Mouse (Mus musculus) lung, embryonic 15.5 days (tissue): Measurements from ENCODE around the gene Pold1. TPM values are rescaled to one million over a fixed set of nuclear protein-coding genes. Genes with fewer than 3 reads are reported as not detected.

Experiments
- ATAC-seq: fragments of 200-750 bp; cut with Nextera tagmentation; 2 replicates; pipeline ENCODE4 v1.8.0; 2017; ENCODE audit warnings: moderate number of reproducible peaks, borderline replicate concordance; ENCODE audit not compliant: low FRiP score, low TSS enrichment; ENCODE audit errors: extremely low read depth
- H3K27ac ChIP-seq: fragments of 300-500 bp; sonication (generic); 2 replicates; pipeline ENCODE4 v1.5.1; 2015; ENCODE audit warnings: moderate library complexity, mild to moderate bottlenecking, inconsistent platforms
- H3K27me3 ChIP-seq: fragments of 300-500 bp; sonication (generic); 2 replicates; pipeline ENCODE4 v1.6.1; 2015; ENCODE audit warnings: inconsistent platforms
- H3K36me3 ChIP-seq: fragments of 300-500 bp; sonication (generic); 2 replicates; pipeline ENCODE4 v1.6.1; 2015; ENCODE audit warnings: inconsistent platforms
- H3K4me1 ChIP-seq: fragments of 300-500 bp; sonication (generic); 2 replicates; pipeline ENCODE4 v1.6.1; 2015; ENCODE audit warnings: inconsistent platforms
- H3K4me2 ChIP-seq: fragments of 300-500 bp; sonication (generic); 2 replicates; pipeline ENCODE4 v1.6.1; 2015; ENCODE audit warnings: inconsistent platforms, mild to moderate bottlenecking, moderate library complexity
- H3K4me3 ChIP-seq: fragments of 300-500 bp; sonication (generic); 2 replicates; pipeline ENCODE4 v1.5.1; 2015; ENCODE audit warnings: mild to moderate bottlenecking, inconsistent platforms
- H3K9ac ChIP-seq: fragments of 300-500 bp; sonication (generic); 2 replicates; pipeline ENCODE4 v1.6.1; 2015; ENCODE audit warnings: inconsistent platforms
- H3K9me3 ChIP-seq: fragments of 300-500 bp; sonication (generic); 2 replicates; pipeline ENCODE4 v1.6.1; 2016; ENCODE audit warnings: inconsistent platforms
- WGBS: fragments of 180-500 bp; shearing (Covaris S2); methylation state at CpG from one replicate; pipeline ENCODE4 v1.1.7; 2015; 5-methylcytosine and 5-hydroxymethylcytosine counted together
- microRNA-seq: library from miRNA; unstranded; fragments of <30 nt; microRNA quantifications from one replicate; pipeline ENCODE4, GENCODE M21; 2016
- polyA plus RNA-seq: library from polyadenylated mRNA; unstranded; fragments of >200 nt; fragmentation: Nextera tagmentation; extraction: Ambion mirVana; gene quantifications from 2 replicates; pipeline ENCODE4 v1.2.1, GENCODE M21; 2015

Pold1 gene
- polyA plus RNA-seq, 1 experiment from 2014 or later, result 112 TPM

DNA sequence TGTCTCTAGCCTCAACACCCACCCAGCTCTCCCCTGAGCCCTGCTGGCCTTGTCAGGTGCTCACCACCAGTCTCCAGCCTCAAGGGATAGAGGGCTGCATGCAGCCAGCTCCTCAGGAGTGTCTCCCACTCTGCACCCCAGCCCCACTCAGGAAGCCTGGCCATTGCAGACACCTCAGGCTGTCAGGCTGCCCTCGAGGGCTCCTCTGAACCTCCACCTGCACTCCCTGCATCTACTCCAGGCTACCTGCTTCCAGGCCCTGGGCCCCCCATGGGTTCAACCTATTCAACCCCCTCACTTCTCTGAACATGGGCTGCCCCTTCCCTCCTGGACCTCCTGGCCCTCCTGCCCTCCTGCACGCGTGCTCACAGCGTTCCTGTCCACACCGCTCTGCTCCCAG, 57.3 kb downstream of the Pold1 start:
- Histone ChIP-seq H3K27me3 (no peaks in the 10 kb centered on the region), H3K9ac (no peak overlapping the region), H3K4me2 (no peak overlapping the region), H3K4me1 (peaks cover 14% of the 10 kb centered on the region), H3K36me3 (peaks cover 31% of the 10 kb centered on the region), H3K4me3 (no peak overlapping the region), H3K9me3 (no peaks in the 10 kb centered on the region), H3K27ac (no peak overlapping the region)
- 95% methylated on average over 5 of the region's 5 CpGs for WGBS
- no peak for ATAC-seq

DNA sequence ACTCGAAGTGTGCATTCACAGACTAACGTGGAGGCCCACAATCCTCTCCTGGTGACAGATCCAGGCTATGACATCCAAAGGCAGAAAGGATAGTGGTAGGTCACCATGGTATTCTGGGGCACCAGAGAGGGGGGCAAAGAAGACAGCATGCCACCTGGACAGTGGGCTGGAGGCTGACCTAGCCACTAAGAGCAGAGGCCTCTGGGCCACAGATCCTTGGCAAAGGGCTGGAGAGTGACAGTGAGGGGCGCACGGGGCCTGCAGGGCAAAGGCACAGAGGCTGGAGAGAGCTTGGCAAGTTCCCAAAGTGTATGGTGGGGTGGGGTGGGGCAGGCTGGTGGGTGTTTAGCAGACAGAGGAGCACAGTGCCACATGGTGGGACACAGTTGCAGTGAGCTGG, 58.4 kb downstream of the Pold1 start:
- ATAC-seq, result no peak
- H3K27me3 ChIP-seq, result no peaks in the 10 kb centered on the region
- no peak overlapping the region for H3K4me2 ChIP-seq
- H3K9me3 ChIP-seq, result no peaks in the 10 kb centered on the region
- H3K36me3 ChIP-seq, result peaks cover 31% of the 10 kb centered on the region
- no peak overlapping the region for H3K4me3 ChIP-seq
- WGBS, result 81% methylated on average over 4 of the region's 4 CpGs
- no peak overlapping the region for H3K27ac ChIP-seq
- H3K9ac ChIP-seq, result no peak overlapping the region
- peaks cover 8% of the 10 kb centered on the region for H3K4me1 ChIP-seq

- Histone ChIP-seq H3K9me3 (no peaks in the 10 kb centered on the region), H3K4me3 (no peak overlapping the region), H3K9ac (no peak overlapping the region), H3K27me3 (no peaks in the 10 kb centered on the region), H3K27ac (no peak overlapping the region), H3K4me1 (no peaks in the 10 kb centered on the region), H3K36me3 (peaks cover 31% of the 10 kb centered on the region), H3K4me2 (no peak overlapping the region)
- 83% methylated on average over 8 of the region's 8 CpGs for WGBS
- no peak for ATAC-seq
Measured at GRCm38 (mm10) chr7:44488545-44488944, 60.1 kb downstream of the Pold1 start.

- Histone ChIP-seq H3K9ac (no peak overlapping the region), H3K4me1 (no peaks in the 10 kb centered on the region), H3K9me3 (no peaks in the 10 kb centered on the region), H3K27ac (no peak overlapping the region), H3K4me2 (no peak overlapping the region), H3K27me3 (no peaks in the 10 kb centered on the region), H3K36me3 (peaks cover 31% of the 10 kb centered on the region), H3K4me3 (no peak overlapping the region)
- no peak for ATAC-seq
- 82% methylated on average over 7 of the region's 7 CpGs for WGBS
Measured at GRCm38 (mm10) chr7:44487936-44488335, 60.7 kb downstream of the Pold1 start.

GRCm38 (mm10) chr7:44486927-44487575, 61.6 kb downstream of the Pold1 start:
- H3K27ac ChIP-seq, result no peak overlapping the region
- WGBS, result 66% methylated on average over 13 of the region's 13 CpGs

DNA sequence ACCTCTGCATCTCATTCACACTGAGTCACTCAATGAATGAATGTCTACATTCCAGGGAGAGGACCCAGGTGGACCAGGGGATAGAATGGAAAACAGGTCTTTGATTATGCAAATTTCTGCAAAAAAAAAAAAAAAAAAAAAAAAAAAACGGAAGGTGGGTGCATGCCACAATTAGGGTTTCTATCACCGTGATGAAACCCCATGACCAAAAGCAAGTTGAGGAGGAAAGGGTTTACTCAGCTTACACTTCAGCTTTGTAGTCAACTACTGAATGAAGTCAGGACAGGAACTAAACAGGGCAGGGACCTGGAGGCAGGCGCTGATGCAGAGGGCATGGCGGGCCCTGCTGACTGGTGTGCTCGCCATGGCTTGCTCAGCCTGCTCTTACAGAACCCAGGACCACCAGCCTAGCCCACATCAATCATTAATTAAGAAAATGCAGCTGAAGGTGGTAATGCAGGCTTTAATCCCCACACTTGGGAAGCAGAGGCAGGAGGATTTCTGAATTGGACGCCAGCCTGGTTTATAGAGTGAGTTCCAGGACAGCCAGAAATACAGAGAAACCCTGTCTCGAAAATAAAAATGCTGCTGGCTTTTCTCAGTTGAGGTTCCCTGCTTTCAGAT, 63.0 kb downstream of the Pold1 start:
- WGBS, result 71% methylated on average over 7 of the region's 7 CpGs
- no peak overlapping the region for H3K4me2 ChIP-seq
- H3K4me1 ChIP-seq, result no peaks in the 10 kb centered on the region
- ATAC-seq, result no peak
- H3K4me3 ChIP-seq, result no peak overlapping the region
- no peak overlapping the region for H3K9ac ChIP-seq
- H3K27me3 ChIP-seq, result peaks cover 9% of the 10 kb centered on the region
- H3K27ac ChIP-seq, result no peak overlapping the region
- no peaks in the 10 kb centered on the region for H3K9me3 ChIP-seq
- peaks cover 13% of the 10 kb centered on the region for H3K36me3 ChIP-seq

More at GRCm38 (mm10) chr7:44486927-44487575, 61.6 kb downstream of the Pold1 start:
- H3K9ac ChIP-seq, result 0 out of 2 replicates have a peak overlapping the region, but pooled peaks have one; percentile 4
- H3K4me2 ChIP-seq, result no peak overlapping the region
- peaks cover 26% of the 10 kb centered on the region for H3K36me3 ChIP-seq
- ATAC-seq, result no peak
- H3K4me1 ChIP-seq, result no peaks in the 10 kb centered on the region
- H3K27me3 ChIP-seq, result peaks cover 6% of the 10 kb centered on the region
- H3K9me3 ChIP-seq, result no peaks in the 10 kb centered on the region
- H3K4me3 ChIP-seq, result no peak overlapping the region

DNA sequence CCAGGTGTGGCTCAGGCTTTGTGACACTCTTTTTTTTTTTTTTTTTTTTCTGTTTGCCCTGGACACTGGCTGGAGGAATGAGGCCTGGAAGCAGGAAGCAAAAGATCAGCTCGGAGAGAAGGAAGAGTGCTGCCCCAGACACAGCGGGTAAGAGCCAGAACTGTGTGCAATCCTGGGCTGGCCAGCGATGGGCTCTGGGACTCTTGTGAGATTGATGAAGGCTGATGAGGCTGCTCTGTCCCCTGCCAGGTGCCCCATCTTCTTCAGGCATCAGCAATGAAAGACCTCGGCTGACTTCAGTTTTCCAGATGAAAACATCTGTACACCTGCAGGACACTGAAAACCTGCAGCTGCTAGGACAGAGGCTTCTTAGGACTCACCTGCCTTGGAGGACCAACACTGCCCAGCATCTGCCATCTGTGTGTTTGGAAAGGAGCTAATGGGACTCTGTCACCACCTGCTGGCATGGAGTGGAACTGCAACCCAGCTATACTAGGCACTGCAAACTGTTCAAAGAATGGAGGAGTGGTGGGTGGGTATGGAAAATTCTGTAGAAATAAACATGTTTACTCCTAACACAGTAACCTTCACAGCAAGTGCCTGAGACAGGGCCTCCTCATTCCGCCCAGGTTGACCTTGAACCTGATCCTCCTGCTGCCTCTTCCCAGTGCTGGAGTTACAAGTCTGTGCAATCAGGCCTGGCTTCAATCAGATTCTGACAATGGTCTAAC, 63.6 kb downstream of the Pold1 start:
- 26% methylated on average over 5 of the region's 5 CpGs for WGBS
- peak; percentile 44 for ATAC-seq
- H3K4me1 ChIP-seq, result no peaks in the 10 kb centered on the region
- H3K4me2 ChIP-seq, result no peak overlapping the region
- H3K27me3 ChIP-seq, result peaks cover 15% of the 10 kb centered on the region
- H3K27ac ChIP-seq, result no peak overlapping the region
- no peak overlapping the region for H3K9ac ChIP-seq
- H3K9me3 ChIP-seq, result no peaks in the 10 kb centered on the region
- no peak overlapping the region for H3K4me3 ChIP-seq
- H3K36me3 ChIP-seq, result peaks cover 7% of the 10 kb centered on the region

- no peaks in the 10 kb centered on the region for H3K9me3 ChIP-seq
- no peak overlapping the region for H3K4me2 ChIP-seq
- H3K36me3 ChIP-seq, result peaks cover 4% of the 10 kb centered on the region; the same call in 1 of the 2 replicates
- ATAC-seq, result no peak
- peaks cover 20% of the 10 kb centered on the region for H3K27me3 ChIP-seq
- H3K4me3 ChIP-seq, result no peak overlapping the region
- H3K9ac ChIP-seq, result no peak overlapping the region
- 89% methylated on average over 1 of the region's 1 CpGs for WGBS
- no peaks in the 10 kb centered on the region for H3K4me1 ChIP-seq
- H3K27ac ChIP-seq, result no peak overlapping the region
Measured at GRCm38 (mm10) chr7:44484109-44484508, 64.5 kb downstream of the Pold1 start.

DNA sequence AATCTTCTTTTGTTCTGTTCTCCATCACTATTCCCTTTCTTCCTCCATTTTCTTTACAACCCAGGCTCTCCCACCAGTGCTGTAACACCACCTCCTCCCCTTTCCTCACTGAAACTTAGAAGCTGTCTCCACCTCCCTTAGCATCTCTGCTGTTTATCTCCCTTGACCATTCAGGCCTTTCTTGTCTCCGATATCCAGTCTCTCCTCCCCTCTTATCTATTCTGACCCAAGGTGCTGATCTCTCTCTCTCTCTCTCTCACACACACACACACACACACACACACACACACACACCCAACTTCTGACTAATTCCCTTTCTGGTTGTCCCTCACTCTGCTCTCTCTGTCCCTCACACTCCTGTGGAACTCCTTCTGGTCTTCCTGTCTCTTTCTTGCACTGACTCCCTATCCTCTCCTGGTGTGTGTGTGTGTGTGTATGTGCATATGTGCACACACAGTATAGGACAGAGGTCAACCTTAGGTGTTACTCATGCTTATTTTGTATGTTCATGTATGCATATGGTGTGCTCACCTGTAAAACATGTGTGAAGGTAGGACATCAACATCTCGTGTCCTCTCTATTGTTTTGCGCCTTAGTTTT, 65.7 kb downstream of the Pold1 start:
- Histone ChIP-seq H3K36me3 (no peaks in the 10 kb centered on the region), H3K9ac (no peak overlapping the region), H3K9me3 (no peaks in the 10 kb centered on the region), H3K27me3 (peaks cover 23% of the 10 kb centered on the region), H3K27ac (no peak overlapping the region), H3K4me3 (no peak overlapping the region), H3K4me1 (no peaks in the 10 kb centered on the region), H3K4me2 (no peak overlapping the region)
- WGBS, result 53% methylated on average over 3 of the region's 3 CpGs
- no peak for ATAC-seq

Small RNAs within 50 kb of the gene (microRNA-seq; reads per million reads assigned to microRNA genes)
- gene Mir7053, result not detected

Other genes with a start within 250 kb of the Pold1 start
- 2.5 and 2.6 TPM in 2 replicates for gene Clec11a, start 241.9 kb downstream of the Pold1 start, polyA plus RNA-seq
- 0.96 and 1.1 TPM in 2 replicates for gene Shank1, start 238.6 kb downstream of the Pold1 start, polyA plus RNA-seq
- 2.1 and 2.3 TPM in 2 replicates for gene Syt3, start 164.7 kb downstream of the Pold1 start, polyA plus RNA-seq
- gene 1700008O03Rik, start 163.0 kb downstream of the Pold1 start, polyA plus RNA-seq, result 1.1 and 1.4 TPM in 2 replicates
- gene Lrrc4b, start 119.8 kb downstream of the Pold1 start, polyA plus RNA-seq, result 0.88 and 0.98 TPM in 2 replicates
- 0.62 and 0.88 TPM in 2 replicates for gene Aspdh, start 83.5 kb downstream of the Pold1 start, polyA plus RNA-seq
- gene Josd2, start 80.9 kb downstream of the Pold1 start, polyA plus RNA-seq, result 109 and 111 TPM in 2 replicates
- gene Emc10, start 52.3 kb downstream of the Pold1 start, polyA plus RNA-seq, result 107 and 108 TPM in 2 replicates
- 9.1 and 11.1 TPM in 2 replicates for gene Fam71e1, start 52.3 kb downstream of the Pold1 start, polyA plus RNA-seq
- 0.45 and 0.65 TPM in 2 replicates for gene Mybpc2, start 24.2 kb downstream of the Pold1 start, polyA plus RNA-seq
- 0.77 and 2.0 TPM in 2 replicates for gene Spib, start 16.8 kb downstream of the Pold1 start, polyA plus RNA-seq
- gene Nr1h2, start 5.1 kb upstream of the Pold1 start, polyA plus RNA-seq, result 68.4 and 75.3 TPM in 2 replicates
- 30.9 and 42.2 TPM in 2 replicates for gene Napsa, start 23.5 kb upstream of the Pold1 start, polyA plus RNA-seq
- gene Kcnc3, start 41.8 kb upstream of the Pold1 start, polyA plus RNA-seq, result 1.5 and 2.1 TPM in 2 replicates
- 44.1 and 47.8 TPM in 2 replicates for gene Myh14, start 122.0 kb upstream of the Pold1 start, polyA plus RNA-seq
- gene Izumo2, start 159.9 kb upstream of the Pold1 start, polyA plus RNA-seq, result not detected in 2 replicates
- gene Vrk3, start 199.6 kb upstream of the Pold1 start, polyA plus RNA-seq, result 40.6 and 46.1 TPM in 2 replicates
- gene Zfp473, start 202.2 kb upstream of the Pold1 start, polyA plus RNA-seq, result 2.1 and 2.2 TPM in 2 replicates